Mouse (Mus musculus): ENCODE data around the gene Mapk1. TPM values are rescaled to one million over a fixed set of nuclear protein-coding genes. Genes with fewer than 3 reads are reported as not detected.

Gene Mapk1
- 58.2 and 61.6 TPM in 2 replicates for polyA plus RNA-seq (2012; rRNA removed)

DNA sequence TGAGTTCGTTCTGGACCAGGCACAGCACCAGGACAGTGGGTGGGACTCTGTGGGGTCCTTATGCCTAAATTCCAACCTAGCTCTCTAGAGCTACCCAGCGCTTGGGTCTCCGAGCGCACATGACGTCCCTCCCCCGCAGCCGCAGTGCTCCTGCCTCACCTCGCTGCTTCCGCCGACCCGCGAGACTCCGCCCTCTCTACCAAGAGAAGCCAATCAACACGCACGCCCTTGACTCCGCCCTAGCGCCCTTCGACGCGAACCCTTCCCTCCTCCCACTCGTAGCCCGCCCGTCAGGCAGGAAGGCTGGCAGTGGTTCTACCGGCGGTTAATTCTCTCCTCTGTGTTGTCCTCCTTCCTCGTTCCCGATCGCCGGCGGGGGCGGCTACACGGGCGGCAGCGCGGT is at the start of gene Mapk1:
Gene Mapk1, plus strand, starts transcription at position 252 of the 403 bp plus-strand sequence.
- no peaks in the 10 kb centered on the region for H3K27me3 ChIP-seq (replicated peaks; ENCODE audit: control insufficient read depth, insufficient read depth, low read length)
- peaks cover 5% of the 10 kb centered on the region; the same call in 1 of the 2 replicates for H3K4me1 ChIP-seq (ENCODE audit: control insufficient read depth, insufficient read depth, low read length)
- peak within 1 kb of the TSS; percentile 94 for H3K4me3 ChIP-seq (ENCODE audit: insufficient read depth, low read depth, low read length)
- TF ChIP-seq POLR2A (IDR thresholded peaks at IDR 0.05; ENCODE audit: low read depth, low read length) (peak; percentile 93), CTCF (conservative IDR thresholded peaks at IDR 0.05; ENCODE audit: insufficient read depth, insufficient read length, low read depth, low read length) (no peak)
- under 1% methylated on average over 35 of the region's 35 CpGs for WGBS
- peak; percentile 98 for DNase-seq
- H3K36me3 ChIP-seq (ENCODE audit: control insufficient read depth, insufficient read depth, low read length): no peaks in the 10 kb centered on the region
- peak within 1 kb of the TSS; percentile 73 for H3K27ac ChIP-seq (ENCODE audit: insufficient read depth, low read depth, low read length)

DNA sequence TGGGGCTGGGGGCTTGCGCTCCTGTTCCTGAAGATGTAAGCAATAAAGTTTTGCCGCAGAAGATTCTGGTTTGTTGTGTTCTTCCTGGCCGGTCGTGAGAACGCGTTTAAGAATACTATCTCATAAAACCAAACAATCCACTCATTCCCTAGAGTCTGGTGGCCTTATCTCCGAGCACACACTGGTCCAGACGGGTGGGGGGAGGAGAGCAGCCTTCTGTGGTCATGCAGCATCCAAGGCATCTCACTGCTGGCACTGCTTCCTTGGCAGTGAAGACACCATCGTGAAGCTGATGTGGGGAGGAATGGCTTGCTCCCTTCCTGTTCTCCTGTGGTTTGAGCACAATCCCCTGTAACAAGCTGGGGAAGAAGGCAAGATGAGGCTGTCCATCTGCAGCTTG is 43.6 kb upstream of the Mapk1 start:
- Histone ChIP-seq H3K36me3 (ENCODE audit: control insufficient read depth, insufficient read depth, low read length) (no peaks in the 10 kb centered on the region), H3K27me3 (replicated peaks; ENCODE audit: control insufficient read depth, insufficient read depth, low read length) (no peaks in the 10 kb centered on the region), H3K4me1 (ENCODE audit: control insufficient read depth, insufficient read depth, low read length) (no peaks in the 10 kb centered on the region), H3K4me3 (ENCODE audit: insufficient read depth, low read depth, low read length) (no peak overlapping the region), H3K27ac (ENCODE audit: insufficient read depth, low read depth, low read length) (no peak overlapping the region)
- TF ChIP-seq CTCF (conservative IDR thresholded peaks at IDR 0.05; ENCODE audit: insufficient read depth, insufficient read length, low read depth, low read length): no peak
- no peak for TF ChIP-seq POLR2A (IDR thresholded peaks at IDR 0.05; ENCODE audit: low read depth, low read length)
- WGBS: 96% methylated on average over 9 of the region's 9 CpGs
- DNase-seq: no peak

DNA sequence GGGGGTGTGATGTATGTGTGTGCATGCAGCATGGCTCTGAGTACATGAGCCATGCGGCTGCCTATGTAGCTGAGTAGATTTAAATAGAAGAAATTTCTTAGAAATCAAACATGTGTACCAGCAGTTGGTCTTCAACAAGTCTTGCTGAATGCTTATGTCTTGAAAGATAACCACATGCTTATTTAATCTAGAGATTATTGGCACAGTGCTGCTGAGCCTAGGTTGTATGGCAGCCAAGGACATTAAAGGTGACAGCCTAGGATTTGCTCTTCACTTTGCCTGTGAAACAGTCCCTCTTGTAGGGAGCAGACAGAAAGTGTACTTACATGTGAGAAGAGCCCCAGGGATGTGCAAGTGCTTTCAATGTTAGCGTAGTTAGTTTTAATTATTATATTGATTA is 42.1 kb upstream of the Mapk1 start:
- no peaks in the 10 kb centered on the region for H3K36me3 ChIP-seq (ENCODE audit: control insufficient read depth, insufficient read depth, low read length)
- H3K27me3 ChIP-seq (replicated peaks; ENCODE audit: control insufficient read depth, insufficient read depth, low read length): no peaks in the 10 kb centered on the region
- TF ChIP-seq CTCF (conservative IDR thresholded peaks at IDR 0.05; ENCODE audit: insufficient read depth, insufficient read length, low read depth, low read length) (no peak), POLR2A (IDR thresholded peaks at IDR 0.05; ENCODE audit: low read depth, low read length) (no peak)
- H3K4me3 ChIP-seq (ENCODE audit: insufficient read depth, low read depth, low read length): no peak overlapping the region
- no peaks in the 10 kb centered on the region for H3K4me1 ChIP-seq (ENCODE audit: control insufficient read depth, insufficient read depth, low read length)
- WGBS: 99% methylated on average over 2 of the region's 2 CpGs
- H3K27ac ChIP-seq (ENCODE audit: insufficient read depth, low read depth, low read length): no peak overlapping the region
- no peak for DNase-seq

DNA sequence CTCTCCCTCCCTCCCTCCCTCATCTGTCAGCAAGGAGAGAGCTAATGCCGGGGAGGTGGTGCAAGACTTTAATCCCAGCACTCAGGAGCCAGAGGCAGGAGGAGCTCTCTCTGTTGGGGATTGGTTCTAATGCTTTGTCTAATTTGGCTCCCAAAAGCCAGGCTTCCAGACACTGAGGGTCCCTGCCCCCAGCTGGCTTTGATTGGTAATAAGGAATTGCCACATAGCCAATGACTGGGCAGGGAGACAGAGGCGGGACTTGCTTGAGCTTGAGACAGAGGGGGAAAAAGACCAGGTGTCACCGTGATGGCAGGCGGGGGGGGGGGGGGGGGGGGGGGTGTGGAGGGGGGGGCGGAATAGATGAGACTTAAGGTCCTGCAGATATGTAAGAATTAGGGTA is 24.6 kb upstream of the Mapk1 start:
- no peak for TF ChIP-seq POLR2A (IDR thresholded peaks at IDR 0.05; ENCODE audit: low read depth, low read length)
- TF ChIP-seq CTCF (conservative IDR thresholded peaks at IDR 0.05; ENCODE audit: insufficient read depth, insufficient read length, low read depth, low read length): no peak
- no peaks in the 10 kb centered on the region for H3K27me3 ChIP-seq (replicated peaks; ENCODE audit: control insufficient read depth, insufficient read depth, low read length)
- no peak for DNase-seq
- H3K4me1 ChIP-seq (ENCODE audit: control insufficient read depth, insufficient read depth, low read length): no peaks in the 10 kb centered on the region
- WGBS: 26% methylated on average over 4 of the region's 5 CpGs
- H3K36me3 ChIP-seq (ENCODE audit: control insufficient read depth, insufficient read depth, low read length): no peaks in the 10 kb centered on the region
- no peak overlapping the region for H3K27ac ChIP-seq (ENCODE audit: insufficient read depth, low read depth, low read length)
- no peak overlapping the region for H3K4me3 ChIP-seq (ENCODE audit: insufficient read depth, low read depth, low read length)

DNA sequence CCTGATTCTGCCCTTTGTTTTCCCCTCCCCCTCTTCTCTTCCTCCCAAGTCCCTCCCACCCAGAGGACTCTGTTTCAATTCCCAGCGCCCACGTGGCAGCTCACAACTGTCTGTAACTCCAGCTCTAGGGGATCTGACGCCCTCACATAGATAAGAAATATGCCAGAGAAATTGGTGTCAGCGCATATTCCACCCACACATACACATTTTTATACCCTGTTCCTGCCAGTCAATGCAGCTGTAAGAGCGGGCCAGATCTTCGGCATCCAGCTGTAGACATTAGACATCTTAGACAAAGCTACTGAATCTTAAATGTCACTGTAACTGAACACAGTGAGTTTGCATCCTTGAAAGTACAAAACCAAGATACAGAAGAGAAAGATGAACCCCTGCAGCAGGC is 23.3 kb upstream of the Mapk1 start:
- TF ChIP-seq CTCF (conservative IDR thresholded peaks at IDR 0.05; ENCODE audit: insufficient read depth, insufficient read length, low read depth, low read length) (no peak), POLR2A (IDR thresholded peaks at IDR 0.05; ENCODE audit: low read depth, low read length) (no peak)
- WGBS: 91% methylated on average over 6 of the region's 6 CpGs
- no peaks in the 10 kb centered on the region for H3K4me1 ChIP-seq (ENCODE audit: control insufficient read depth, insufficient read depth, low read length)
- no peak overlapping the region for H3K27ac ChIP-seq (ENCODE audit: insufficient read depth, low read depth, low read length)
- DNase-seq: no peak
- H3K4me3 ChIP-seq (ENCODE audit: insufficient read depth, low read depth, low read length): no peak overlapping the region
- H3K36me3 ChIP-seq (ENCODE audit: control insufficient read depth, insufficient read depth, low read length): no peaks in the 10 kb centered on the region
- H3K27me3 ChIP-seq (replicated peaks; ENCODE audit: control insufficient read depth, insufficient read depth, low read length): no peaks in the 10 kb centered on the region

DNA sequence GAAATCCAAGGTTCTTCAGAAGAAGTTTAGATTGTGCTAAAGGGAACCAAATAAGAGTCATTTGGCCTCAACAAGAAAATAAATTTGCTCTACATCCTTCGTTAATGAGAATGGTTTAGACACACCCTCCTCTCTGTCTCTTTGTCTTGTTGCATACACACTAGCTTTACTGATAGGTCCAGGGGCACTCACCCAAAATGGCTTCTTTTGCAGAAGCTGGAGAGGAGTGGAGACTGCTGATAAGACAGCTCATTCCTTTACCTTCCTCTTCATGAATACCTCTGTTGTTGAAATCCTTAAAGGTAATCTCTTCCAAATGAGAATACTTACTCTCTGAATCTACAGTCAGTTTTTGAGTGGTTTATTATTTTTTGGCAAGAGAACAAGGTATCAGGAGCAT is 18.0 kb upstream of the Mapk1 start:
- H3K36me3 ChIP-seq (ENCODE audit: control insufficient read depth, insufficient read depth, low read length): no peaks in the 10 kb centered on the region
- no peak for DNase-seq
- no peak overlapping the region for H3K4me3 ChIP-seq (ENCODE audit: insufficient read depth, low read depth, low read length)
- no peak overlapping the region for H3K27ac ChIP-seq (ENCODE audit: insufficient read depth, low read depth, low read length)
- H3K4me1 ChIP-seq (ENCODE audit: control insufficient read depth, insufficient read depth, low read length): no peaks in the 10 kb centered on the region
- H3K27me3 ChIP-seq (replicated peaks; ENCODE audit: control insufficient read depth, insufficient read depth, low read length): no peaks in the 10 kb centered on the region
- no peak for TF ChIP-seq POLR2A (IDR thresholded peaks at IDR 0.05; ENCODE audit: low read depth, low read length)
- TF ChIP-seq CTCF (conservative IDR thresholded peaks at IDR 0.05; ENCODE audit: insufficient read depth, insufficient read length, low read depth, low read length): no peak
- 74% methylated on average over 1 of the region's 1 CpGs for WGBS

DNA sequence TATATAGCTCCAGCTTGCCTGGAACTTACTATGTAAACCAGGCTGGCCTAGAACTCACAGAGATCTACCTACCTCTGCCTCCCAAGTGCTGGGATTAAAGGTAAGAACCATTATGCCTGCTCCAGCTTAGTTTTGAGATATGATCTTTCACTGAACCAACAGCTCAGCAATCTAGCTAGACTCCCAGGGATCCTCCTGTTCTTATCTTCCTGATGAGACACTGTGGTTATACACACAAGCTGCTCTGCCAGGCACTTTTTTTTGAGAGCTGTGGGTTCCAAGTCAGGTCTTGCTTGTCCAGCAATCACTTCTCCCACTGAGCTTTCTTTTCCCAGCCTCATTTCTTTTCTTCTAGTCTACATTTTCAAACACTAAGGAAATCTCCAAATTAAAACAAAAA is 16.9 kb upstream of the Mapk1 start:
- TF ChIP-seq CTCF (conservative IDR thresholded peaks at IDR 0.05; ENCODE audit: insufficient read depth, insufficient read length, low read depth, low read length) (no peak), POLR2A (IDR thresholded peaks at IDR 0.05; ENCODE audit: low read depth, low read length) (no peak)
- H3K4me1 ChIP-seq (ENCODE audit: control insufficient read depth, insufficient read depth, low read length): no peaks in the 10 kb centered on the region
- DNase-seq: no peak
- no peaks in the 10 kb centered on the region for H3K27me3 ChIP-seq (replicated peaks; ENCODE audit: control insufficient read depth, insufficient read depth, low read length)
- no peak overlapping the region for H3K27ac ChIP-seq (ENCODE audit: insufficient read depth, low read depth, low read length)
- H3K4me3 ChIP-seq (ENCODE audit: insufficient read depth, low read depth, low read length): no peak overlapping the region
- H3K36me3 ChIP-seq (ENCODE audit: control insufficient read depth, insufficient read depth, low read length): no peaks in the 10 kb centered on the region

DNA sequence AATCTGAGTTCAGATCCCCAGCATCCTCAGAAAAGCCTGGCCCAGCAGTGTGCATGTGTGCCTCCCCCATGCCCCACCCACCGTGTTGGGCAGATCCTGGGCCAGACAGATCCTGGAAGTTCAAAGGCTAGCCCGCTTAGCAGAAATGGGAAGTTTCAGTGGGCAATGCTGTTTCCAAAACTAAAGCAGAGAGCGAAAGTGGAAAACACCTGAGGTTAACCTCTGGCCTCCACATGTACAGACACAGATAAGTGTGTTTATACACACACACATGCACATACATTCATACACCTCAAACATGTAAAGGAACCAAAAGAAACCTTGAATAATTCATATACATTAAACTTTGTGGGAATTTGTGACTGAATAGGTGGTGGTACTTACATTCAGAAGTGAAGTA is 5.1 kb upstream of the Mapk1 start:
- DNase-seq: no peak
- H3K4me3 ChIP-seq (ENCODE audit: insufficient read depth, low read depth, low read length): no peak overlapping the region
- no peaks in the 10 kb centered on the region for H3K36me3 ChIP-seq (ENCODE audit: control insufficient read depth, insufficient read depth, low read length)
- no peak for TF ChIP-seq CTCF (conservative IDR thresholded peaks at IDR 0.05; ENCODE audit: insufficient read depth, insufficient read length, low read depth, low read length)
- TF ChIP-seq POLR2A (IDR thresholded peaks at IDR 0.05; ENCODE audit: low read depth, low read length): no peak
- WGBS: 83% methylated on average over 3 of the region's 3 CpGs
- no peaks in the 10 kb centered on the region for H3K4me1 ChIP-seq (ENCODE audit: control insufficient read depth, insufficient read depth, low read length)
- no peaks in the 10 kb centered on the region for H3K27me3 ChIP-seq (replicated peaks; ENCODE audit: control insufficient read depth, insufficient read depth, low read length)
- no peak overlapping the region for H3K27ac ChIP-seq (ENCODE audit: insufficient read depth, low read depth, low read length)
